Mouse (Mus musculus) C2C12 (cell line): Measurements from ENCODE around the gene Apba3.

Source experiments
- CEBPB ChIP-seq: IDR thresholded peaks from one replicate; pipeline ENCODE4 v1.6.1; 2011; ENCODE audit warnings: low read depth, mild to moderate bottlenecking, control low read depth, moderate library complexity
- CTCF ChIP-seq: IDR thresholded peaks from one replicate; pipeline ENCODE4 v1.5.1; 2011; ENCODE audit not compliant: control insufficient read depth, insufficient read depth, insufficient read length
- FOSL1 ChIP-seq: IDR thresholded peaks from one replicate; pipeline ENCODE4 v1.8.0; 2011; ENCODE audit warnings: mild to moderate bottlenecking, low read length; ENCODE audit not compliant: poor library complexity, insufficient read depth, severe bottlenecking
- MAX ChIP-seq: IDR thresholded peaks from one replicate; pipeline ENCODE4 v1.6.1; 2011; ENCODE audit warnings: mild to moderate bottlenecking, control low read depth
- MYOD1 ChIP-seq: IDR thresholded peaks from one replicate; pipeline ENCODE4 v1.6.1; 2011; ENCODE audit warnings: low read depth; ENCODE audit not compliant: control insufficient read depth, insufficient read length
- MYOG ChIP-seq: IDR thresholded peaks from one replicate; pipeline ENCODE4 v1.6.1; 2011; ENCODE audit not compliant: control insufficient read depth, insufficient read length; ENCODE audit errors: extremely low read depth
- USF1 ChIP-seq: IDR thresholded peaks from one replicate; pipeline ENCODE4 v1.6.1; 2011; ENCODE audit warnings: low read depth, mild to moderate bottlenecking, control low read depth, moderate library complexity

DNA sequence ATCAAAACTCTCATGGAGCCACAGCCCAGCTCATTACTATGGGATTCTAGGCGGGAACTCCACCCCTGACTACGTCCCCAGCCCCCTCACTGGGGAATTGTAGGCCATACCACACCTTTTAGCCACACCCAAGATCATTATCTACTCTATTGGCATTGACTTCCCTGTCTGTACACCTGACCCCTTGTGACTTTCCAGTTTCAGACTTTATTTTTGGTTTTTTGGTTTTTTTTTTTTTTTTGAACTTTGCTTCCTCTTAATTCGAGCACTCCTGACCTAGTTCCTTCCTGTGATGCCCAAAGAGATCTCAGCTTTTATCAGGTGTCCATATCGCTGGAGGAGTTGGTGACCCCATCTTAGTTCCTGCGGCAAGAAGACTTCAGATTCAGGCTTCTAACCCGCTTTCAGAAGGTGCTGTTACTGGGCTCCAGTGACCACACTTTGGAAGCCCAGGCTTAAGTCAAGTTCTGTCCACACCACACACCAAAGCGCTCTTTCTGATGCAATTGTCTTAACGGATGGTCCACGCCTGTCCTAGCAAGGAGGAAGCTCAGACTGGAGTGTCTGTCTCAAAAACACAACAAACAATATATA is 24.8 kb downstream of the Apba3 start, which contains the start of gene Tjp3:
- TF ChIP-seq CTCF (no peak), MYOD1 (no peak), USF1 (no peak), MAX (no peak), MYOG (no peak), FOSL1 (no peak), CEBPB (no peak)
